ENCODE assay signal across 9 mouse cellular contexts in the genomic region with DNA sequence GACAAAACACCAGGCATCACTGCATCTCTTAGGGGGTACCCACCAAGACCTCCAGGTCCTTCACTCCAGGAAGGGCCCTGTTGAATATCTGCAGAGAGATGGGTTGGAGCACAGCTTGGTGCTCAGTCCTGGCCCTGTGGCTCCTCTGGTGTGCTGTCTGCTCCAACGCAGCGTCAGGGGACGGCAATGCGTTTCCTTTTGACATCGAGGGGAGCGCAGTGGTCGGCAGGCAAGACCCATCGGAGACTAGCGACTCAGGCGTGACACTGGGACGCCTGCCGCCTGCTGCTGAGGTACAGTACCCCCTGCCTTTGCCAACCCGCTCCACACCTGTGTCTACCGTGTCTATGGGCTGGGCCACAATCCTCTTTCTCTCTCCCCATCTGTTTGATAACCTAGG. TPM values are rescaled to one million over a fixed set of nuclear protein-coding genes. Genes with fewer than 3 reads are reported as not detected.
A peak's percentile ranks its signal among the peaks of the same experiment; 100 is the strongest.
DNase-seq lines count a peak whose midpoint lies in the region; ATAC-seq and TF ChIP-seq lines count a peak whose summit lies in the region.
"Had no signal": no experiment of that assay in that cellular context is flagged by ENCODE, and none has a peak within 500 bp of the region (broad histone marks: within the 10 kb centered on the region; RNA-seq: fewer than 3 reads in every experiment).

No protein-coding gene starts in this region.

- H3K36me3 ChIP-seq in forebrain, embryonic 14.5 days (ENCODE audit: control insufficient read depth, insufficient read depth, low read length) = no peaks in the 10 kb centered on the region
- H3K36me3 ChIP-seq in hindbrain, embryonic 16.5 days (ENCODE audit: control insufficient read depth, insufficient read depth, low read length) = no peaks in the 10 kb centered on the region
- no peaks in the 10 kb centered on the region for H3K36me3 ChIP-seq in lung, postnatal 0 days (ENCODE audit: insufficient read depth, low read length)
- no peaks in the 10 kb centered on the region for H3K36me3 ChIP-seq in stomach, embryonic 15.5 days

- H3K9ac ChIP-seq in forebrain, embryonic 14.5 days (ENCODE audit: low read length) = peak overlapping the region; percentile 55
- peak overlapping the region; percentile 61 for H3K9ac ChIP-seq in hindbrain, embryonic 16.5 days (ENCODE audit: low read depth, low read length)
- peak overlapping the region; percentile 37 for H3K9ac ChIP-seq in lung, postnatal 0 days (replicated peaks; ENCODE audit: low read depth)
- H3K9ac ChIP-seq in stomach, embryonic 15.5 days = peak overlapping the region; percentile 45

- no peak overlapping the region for H3K27ac ChIP-seq in forebrain, embryonic 14.5 days (ENCODE audit: low read depth, low read length)
- peak overlapping the region; percentile 21; the same call in 1 of the 2 replicates for H3K27ac ChIP-seq in hindbrain, embryonic 16.5 days (ENCODE audit: low read depth, low read length)
- H3K27ac ChIP-seq in lung, postnatal 0 days (ENCODE audit: low read length) = peak overlapping the region; percentile 73
- peak overlapping the region; percentile 76 for H3K27ac ChIP-seq in stomach, embryonic 15.5 days

- H3K9me3 ChIP-seq in forebrain, embryonic 14.5 days (replicated peaks; ENCODE audit: control insufficient read depth, low read length) = no peaks in the 10 kb centered on the region
- no peaks in the 10 kb centered on the region for H3K9me3 ChIP-seq in hindbrain, embryonic 16.5 days (ENCODE audit: control insufficient read depth, low read length)
- no peaks in the 10 kb centered on the region for H3K9me3 ChIP-seq in lung, postnatal 0 days (ENCODE audit: low read length)
- H3K9me3 ChIP-seq in stomach, embryonic 15.5 days = no peaks in the 10 kb centered on the region

- DNase-seq in frontal cortex, postnatal 36 days (ENCODE audit: low spot score in 2 of 2) = no peak
- DNase-seq in R1 (ENCODE audit: low read depth, low spot score) = peak; percentile 19
- DNase-seq in forebrain, embryonic 14.5 days (ENCODE audit: low spot score) = no peak
- peak; percentile 53 for DNase-seq in lung, postnatal 0 days (ENCODE audit: low spot score)
- no peak for DNase-seq in urinary bladder, postnatal 25 days (ENCODE audit: low spot score)

- H3K4me1 ChIP-seq in forebrain, embryonic 14.5 days (ENCODE audit: control insufficient read depth, insufficient read depth, low read length) = peaks cover 7% of the 10 kb centered on the region; the same call in 1 of the 2 replicates
- 0 out of 2 replicates have a peak, but pooled peaks cover 3% of the 10 kb centered on the region for H3K4me1 ChIP-seq in hindbrain, embryonic 16.5 days (ENCODE audit: control insufficient read depth, insufficient read depth, low read depth, low read length)
- H3K4me1 ChIP-seq in lung, postnatal 0 days (ENCODE audit: insufficient read depth, low read depth, low read length) = peaks cover 6% of the 10 kb centered on the region
- H3K4me1 ChIP-seq in stomach, embryonic 15.5 days = no peaks in the 10 kb centered on the region

- ATAC-seq in frontal cortex, adult (ENCODE audit: low TSS enrichment) = peak; percentile 50
- ATAC-seq in forebrain, embryonic 14.5 days = peak; percentile 62
- peak; percentile 62 for ATAC-seq in hindbrain, embryonic 16.5 days
- peak; percentile 18; the same call in 1 of the 2 replicates for ATAC-seq in lung, postnatal 0 days
- no peak for ATAC-seq in stomach, embryonic 15.5 days (ENCODE audit: insufficient read depth, low FRiP score, low read depth)

- peak overlapping the region; percentile 30 for H3K4me3 ChIP-seq in forebrain, embryonic 14.5 days (ENCODE audit: low read depth, low read length)
- H3K4me3 ChIP-seq in hindbrain, embryonic 16.5 days (ENCODE audit: low read length) = peak overlapping the region; percentile 44
- peak overlapping the region; percentile 53 for H3K4me3 ChIP-seq in lung, postnatal 0 days (ENCODE audit: low read depth, low read length)
- H3K4me3 ChIP-seq in stomach, embryonic 15.5 days (replicated peaks) = peak overlapping the region; percentile 45

- no peak for TF ChIP-seq EP300 in lung, postnatal 0 days (IDR thresholded peaks at IDR 0.05)

- WGBS in forebrain, embryonic 14.5 days = 5% methylated on average over 14 of the region's 14 CpGs
- WGBS in hindbrain, embryonic 16.5 days = 1% methylated on average over 14 of the region's 14 CpGs
- under 1% methylated on average over 14 of the region's 14 CpGs for WGBS in lung, postnatal 0 days
- 2% methylated on average over 14 of the region's 14 CpGs for WGBS in stomach, embryonic 15.5 days

- peak; percentile 46 for TF ChIP-seq CTCF in lung, postnatal 0 days (IDR thresholded peaks at IDR 0.05)

- no peaks in the 10 kb centered on the region for H3K27me3 ChIP-seq in forebrain, embryonic 14.5 days (replicated peaks; ENCODE audit: control insufficient read depth, insufficient read depth, low read length)
- no peaks in the 10 kb centered on the region for H3K27me3 ChIP-seq in hindbrain, embryonic 16.5 days (replicated peaks; ENCODE audit: control insufficient read depth, insufficient read depth, low read length)
- no peaks in the 10 kb centered on the region for H3K27me3 ChIP-seq in lung, postnatal 0 days (replicated peaks; ENCODE audit: insufficient read depth, low read length)
- no peaks in the 10 kb centered on the region for H3K27me3 ChIP-seq in stomach, embryonic 15.5 days (replicated peaks)
- H3K27me3 ChIP-seq: CH12.LX had no signal

- peak overlapping the region; percentile 62 for H3K4me2 ChIP-seq in forebrain, embryonic 14.5 days (ENCODE audit: low read length)
- H3K4me2 ChIP-seq in hindbrain, embryonic 16.5 days (ENCODE audit: low read length) = peak overlapping the region; percentile 77
- peak overlapping the region; percentile 60 for H3K4me2 ChIP-seq in lung, postnatal 0 days (replicated peaks; ENCODE audit: low read depth, low read length)
- H3K4me2 ChIP-seq in stomach, embryonic 15.5 days = peak overlapping the region; percentile 62

RNA-seq across cellular contexts. Expression of a gene that starts 0.5 kb away (rescaled TPM):
- polyA plus RNA-seq in forebrain, embryonic 14.5 days (2014; fragmentation: Nextera tagmentation; extraction: Ambion mirVana) = 12.3 and 15.6 TPM in 2 replicates
- polyA plus RNA-seq in hindbrain, embryonic 16.5 days (2015; fragmentation: Nextera tagmentation; extraction: Ambion mirVana) = 18.7 and 26.7 TPM in 2 replicates
- 72.0 and 73.6 TPM in 2 replicates for polyA plus RNA-seq in lung, postnatal 0 days (2015; fragmentation: Nextera tagmentation; extraction: Ambion mirVana)
- polyA plus RNA-seq in stomach, embryonic 15.5 days (2015; fragmentation: Nextera tagmentation; extraction: Ambion mirVana) = 52.5 and 61.1 TPM in 2 replicates

Comparison
In these comparisons a context has a peak if more than half of its experiments do, and no peak if none do; other contexts are left out.
1. DNase-seq: peak in R1 (single experiment) and lung, postnatal 0 days (single experiment); none in frontal cortex, postnatal 36 days (0 of 2), forebrain, embryonic 14.5 days (single experiment) and urinary bladder, postnatal 25 days (single experiment).
2. Peak in every context shown above with its lines, with median percentiles within 50 percentile points of each other: H3K4me2 ChIP-seq, H3K4me3 ChIP-seq and H3K9ac ChIP-seq.